Mouse (Mus musculus) erythroblast, embryonic 14.5 days (primary cell): ENCODE results near the gene Trip4. TPM values are rescaled to one million over a fixed set of nuclear protein-coding genes. Genes with fewer than 3 reads are reported as not detected.

Source experiments
- H3K27me3 ChIP-seq: 2 replicates; pipeline ENCODE4 v1.6.1; 2012; ENCODE audit warnings: inconsistent platforms; ENCODE audit not compliant: control insufficient read depth
- H3K36me3 ChIP-seq: 2 replicates; pipeline ENCODE4 v1.6.1; 2012; ENCODE audit warnings: mild to moderate bottlenecking, inconsistent platforms; ENCODE audit not compliant: control insufficient read depth
- H3K4me1 ChIP-seq: 2 replicates; pipeline ENCODE4 v1.6.1; 2012; ENCODE audit warnings: inconsistent platforms; ENCODE audit not compliant: control insufficient read depth
- H3K4me3 ChIP-seq: replicated peaks from 2 replicates; pipeline ENCODE3; 2012; ENCODE audit warnings: moderate library complexity, mild to moderate bottlenecking, inconsistent platforms
- H3K9me3 ChIP-seq: 2 replicates; pipeline ENCODE4 v1.6.1; 2012; ENCODE audit warnings: low read length, inconsistent platforms, mixed read lengths; ENCODE audit not compliant: control insufficient read depth
- GATA1 ChIP-seq: IDR thresholded peaks from 2 replicates; pipeline ENCODE4 v1.6.1; 2012; ENCODE audit warnings: low read length, inconsistent platforms, mixed read lengths
- TAL1 ChIP-seq: IDR thresholded peaks from 3 replicates; pipeline ENCODE4 v1.6.1; 2012; ENCODE audit warnings: low read length, inconsistent platforms, mixed read lengths
- polyA plus RNA-seq: library from polyadenylated mRNA; stranded (reverse); fragments of >175 nt; gene quantifications from 2 replicates; pipeline ENCODE4 v1.2.3, GENCODE M21; 2012

Trip4 gene
- polyA plus RNA-seq, 1 experiment, result 0.07 TPM

- no peaks in the 10 kb centered on the region for H3K9me3 ChIP-seq
- H3K4me3 ChIP-seq, result no peak overlapping the region
- TF ChIP-seq GATA1, result no peak
- no peak for TF ChIP-seq TAL1
- peaks cover 85% of the 10 kb centered on the region for H3K36me3 ChIP-seq
- H3K27me3 ChIP-seq, result no peaks in the 10 kb centered on the region
- H3K4me1 ChIP-seq, result peaks cover 5% of the 10 kb centered on the region
These were observed 5.2 kb downstream of the Trip4 start for GRCm38 (mm10) chr9:65903419-65903818.

DNA sequence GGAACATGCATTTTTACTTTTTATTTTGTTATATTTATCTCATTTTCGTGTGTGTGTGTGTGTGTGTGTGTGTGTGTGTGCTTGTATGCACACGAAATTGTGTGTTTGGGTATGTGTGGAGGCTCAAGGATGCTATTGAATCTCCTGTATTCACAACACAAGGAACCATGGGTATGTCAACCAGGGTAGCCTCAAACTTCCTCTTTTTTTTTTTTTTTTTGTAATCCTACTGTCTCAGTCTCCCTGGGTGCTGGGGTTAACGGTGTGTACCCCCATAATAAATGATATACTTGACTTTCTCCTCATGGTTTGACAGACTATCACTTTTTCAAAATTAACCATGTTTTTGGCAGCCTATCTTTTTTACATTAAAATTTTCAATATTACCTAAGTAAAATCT lies 5.7 kb downstream of the Trip4 start:
- H3K27me3 ChIP-seq, result no peaks in the 10 kb centered on the region
- TF ChIP-seq GATA1 (no peak), TAL1 (no peak)
- no peaks in the 10 kb centered on the region for H3K9me3 ChIP-seq
- peaks cover 88% of the 10 kb centered on the region for H3K36me3 ChIP-seq
- H3K4me1 ChIP-seq, result peaks cover 1% of the 10 kb centered on the region
- no peak overlapping the region for H3K4me3 ChIP-seq

GRCm38 (mm10) chr9:65896977-65897376 lies 11.6 kb downstream of the Trip4 start:
- no peak overlapping the region for H3K4me3 ChIP-seq
- no peaks in the 10 kb centered on the region for H3K27me3 ChIP-seq
- TF ChIP-seq GATA1 (no peak), TAL1 (no peak)
- H3K9me3 ChIP-seq, result no peaks in the 10 kb centered on the region; the same call in 1 of the 2 replicates
- H3K4me1 ChIP-seq, result peaks cover 15% of the 10 kb centered on the region
- peaks cover 90% of the 10 kb centered on the region for H3K36me3 ChIP-seq

GRCm38 (mm10) chr9:65891126-65891525 lies 17.5 kb downstream of the Trip4 start:
- Histone ChIP-seq H3K4me3 (peak overlapping the region; percentile 97), H3K27me3 (no peaks in the 10 kb centered on the region), H3K36me3 (peaks cover 47% of the 10 kb centered on the region), H3K9me3 (no peaks in the 10 kb centered on the region; the same call in 1 of the 2 replicates), H3K4me1 (peaks cover 26% of the 10 kb centered on the region)
- no peak for TF ChIP-seq GATA1
- TF ChIP-seq TAL1, result no peak

DNA sequence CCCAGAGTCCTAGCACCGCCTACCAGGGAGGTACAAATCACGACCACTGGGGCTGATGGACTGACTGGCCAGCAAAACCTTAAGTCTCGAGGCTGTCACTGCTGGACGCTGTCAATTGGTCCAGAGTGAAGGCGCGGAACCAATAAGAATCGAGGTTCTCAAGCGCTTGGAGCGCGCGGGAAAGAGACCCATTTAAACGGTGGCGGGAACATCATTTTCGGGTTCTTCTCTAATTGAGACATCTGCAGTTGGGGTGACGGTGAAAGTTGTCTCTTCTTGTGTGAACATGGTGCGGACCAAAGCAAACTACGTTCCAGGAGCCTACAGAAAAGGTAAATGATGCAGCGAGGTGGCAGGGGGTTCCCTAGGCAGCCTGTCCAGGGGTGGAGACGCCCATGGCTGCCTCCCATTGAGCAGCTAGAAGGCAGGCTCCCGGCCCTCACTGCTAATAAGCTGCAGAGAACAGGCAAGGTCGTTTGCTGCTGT lies 18.4 kb downstream of the Trip4 start, which contains the start of gene Pclaf:
Pclaf (plus strand) TSS at position 95 of the 486 bp plus-strand sequence.
- no peaks in the 10 kb centered on the region for H3K27me3 ChIP-seq

DNA sequence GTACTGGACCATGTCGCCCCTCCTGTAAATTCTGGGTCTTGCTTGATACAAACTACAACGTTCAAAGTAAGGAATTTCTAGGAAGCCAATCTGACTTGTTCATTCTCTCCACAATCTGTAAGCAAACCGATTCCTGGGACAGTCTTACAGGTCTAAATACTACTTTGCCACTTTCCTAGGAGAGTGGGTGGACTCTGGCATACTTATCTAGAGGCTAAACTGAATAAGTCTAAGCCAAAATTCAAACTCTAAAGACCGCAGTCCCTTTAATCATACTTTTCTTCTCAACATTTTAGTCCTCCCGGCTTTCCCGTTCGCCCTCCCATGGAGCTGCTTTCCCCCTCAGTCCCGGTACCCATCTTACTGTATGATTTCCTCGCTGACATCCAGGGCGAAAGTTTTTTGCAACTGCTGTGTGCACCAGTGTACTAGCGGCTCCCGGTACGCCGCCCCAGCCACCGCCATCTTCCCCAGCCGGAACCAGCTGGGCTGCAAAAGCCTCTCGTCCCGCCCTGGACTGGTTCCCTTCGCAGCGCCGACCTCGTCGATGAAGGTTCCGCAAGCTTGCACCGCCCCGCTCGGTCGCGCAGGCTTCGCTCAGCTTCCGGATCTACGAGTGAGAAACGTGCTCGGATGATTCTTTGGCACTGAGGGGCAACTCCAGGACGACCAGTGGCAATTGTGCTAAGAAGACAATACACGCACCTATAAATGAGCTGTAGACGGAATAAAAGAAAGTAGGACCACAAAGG lies 23.9 kb downstream of the Trip4 start:
- H3K9me3 ChIP-seq, result no peaks in the 10 kb centered on the region
- no peak for TF ChIP-seq TAL1
- no peak for TF ChIP-seq GATA1

More for the DNA sequence above, 18.4 kb downstream of the Trip4 start, which contains the start of gene Pclaf:
- H3K36me3 ChIP-seq, result peaks cover 39% of the 10 kb centered on the region
- H3K9me3 ChIP-seq, result no peaks in the 10 kb centered on the region; the same call in 1 of the 2 replicates
- peak within 1 kb of the TSS; percentile 97 for H3K4me3 ChIP-seq
- H3K4me1 ChIP-seq, result peaks cover 30% of the 10 kb centered on the region
- TF ChIP-seq GATA1 (no peak), TAL1 (no peak)

GRCm38 (mm10) chr9:65859656-65860055 lies 48.9 kb downstream of the Trip4 start:
- no peaks in the 10 kb centered on the region for H3K9me3 ChIP-seq
- no peak overlapping the region for H3K4me3 ChIP-seq
- no peaks in the 10 kb centered on the region for H3K4me1 ChIP-seq
- H3K27me3 ChIP-seq, result no peaks in the 10 kb centered on the region
- H3K36me3 ChIP-seq, result peaks cover 59% of the 10 kb centered on the region
- TF ChIP-seq TAL1 (no peak), GATA1 (no peak)

More for the DNA sequence above, 23.9 kb downstream of the Trip4 start:
- Histone ChIP-seq H3K4me3 (peak overlapping the region; percentile 84), H3K27me3 (no peaks in the 10 kb centered on the region), H3K36me3 (peaks cover 9% of the 10 kb centered on the region), H3K4me1 (peaks cover 22% of the 10 kb centered on the region)

- no peak overlapping the region for H3K4me3 ChIP-seq
- H3K9me3 ChIP-seq, result no peaks in the 10 kb centered on the region
- H3K4me1 ChIP-seq, result peaks cover 5% of the 10 kb centered on the region
- TF ChIP-seq TAL1 (no peak), GATA1 (no peak)
- H3K36me3 ChIP-seq, result peaks cover 42% of the 10 kb centered on the region
- H3K27me3 ChIP-seq, result no peaks in the 10 kb centered on the region
These were observed 58.4 kb downstream of the Trip4 start for GRCm38 (mm10) chr9:65850203-65850602.

- TF ChIP-seq TAL1 (no peak), GATA1 (no peak)
- Histone ChIP-seq H3K27me3 (no peaks in the 10 kb centered on the region), H3K9me3 (no peaks in the 10 kb centered on the region), H3K4me3 (no peak overlapping the region), H3K36me3 (peaks cover 31% of the 10 kb centered on the region), H3K4me1 (peaks cover 5% of the 10 kb centered on the region)
These were observed 60.4 kb downstream of the Trip4 start for GRCm38 (mm10) chr9:65848154-65848553.
